Mouse (Mus musculus) spleen, adult 2 months (tissue): ENCODE measurements around the gene 4921539E11Rik. TPM values are rescaled to one million over a fixed set of nuclear protein-coding genes. Genes with fewer than 3 reads are reported as not detected.

Experiments used
- DNase-seq, 2 experiments: peaks; one replicate each; pipeline versions ENCODE4 v3.0.0 to v3.0.0-alpha.2; 2012 to 2021; ENCODE audit warnings: low spot score in 2 of 2, low read depth in 1 of 2
- H3K27ac ChIP-seq: fragments of 200-500 bp; 2 replicates; pipeline ENCODE4 v1.5.1; 2012; ENCODE audit warnings: low read length, inconsistent platforms; ENCODE audit not compliant: insufficient read depth
- H3K27me3 ChIP-seq: fragments of 200-500 bp; 2 replicates; pipeline ENCODE4 v1.6.1; 2012; ENCODE audit warnings: mild to moderate bottlenecking, moderate library complexity, low read length, inconsistent platforms; ENCODE audit not compliant: control insufficient read depth, insufficient read depth
- H3K36me3 ChIP-seq: fragments of 200-500 bp; 2 replicates; pipeline ENCODE4 v1.6.1; 2012; ENCODE audit warnings: mild to moderate bottlenecking, low read length, inconsistent platforms; ENCODE audit not compliant: control insufficient read depth, insufficient read depth
- H3K4me1 ChIP-seq: fragments of 200-500 bp; 2 replicates; pipeline ENCODE4 v1.6.1; 2011; ENCODE audit warnings: inconsistent platforms; ENCODE audit not compliant: control insufficient read depth, insufficient read depth, insufficient read length
- H3K4me3 ChIP-seq: fragments of 200-500 bp; 2 replicates; pipeline ENCODE4 v1.5.1; 2011; ENCODE audit warnings: mild to moderate bottlenecking, inconsistent platforms; ENCODE audit not compliant: insufficient read depth, insufficient read length; ENCODE audit errors: extremely low read depth
- CTCF ChIP-seq: fragments of 200-500 bp; IDR thresholded peaks from 2 replicates; pipeline ENCODE4 v1.5.1; 2011; ENCODE audit warnings: mild to moderate bottlenecking, inconsistent platforms; ENCODE audit not compliant: insufficient read depth, insufficient read length, insufficient replicate concordance; ENCODE audit errors: extremely low read depth
- POLR2A ChIP-seq: fragments of 200-500 bp; IDR thresholded peaks from 2 replicates; pipeline ENCODE4 v1.6.1; 2011; ENCODE audit warnings: low read depth, low read length, inconsistent platforms
- WGBS: fragments of 180-500 bp; shearing (Covaris S2); methylation state at CpG from one replicate; pipeline ENCODE4 v1.1.7; 2018; 5-methylcytosine and 5-hydroxymethylcytosine counted together
- polyA plus RNA-seq: library from polyadenylated mRNA; depleted of rRNA; stranded (reverse); fragments of >200 nt; gene quantifications from 2 replicates; pipeline ENCODE4 v1.2.3, GENCODE M21; 2012

Gene 4921539E11Rik
- polyA plus RNA-seq, 1 experiment: not detected

- no peak for DNase-seq
- H3K36me3 ChIP-seq: no peaks in the 10 kb centered on the region
- no peak for TF ChIP-seq CTCF
- TF ChIP-seq POLR2A: no peak
- WGBS: 95% methylated on average over 3 of the region's 3 CpGs
- H3K4me1 ChIP-seq: no peaks in the 10 kb centered on the region
- no peak overlapping the region for H3K27ac ChIP-seq
- no peak overlapping the region for H3K4me3 ChIP-seq
- H3K27me3 ChIP-seq: no peaks in the 10 kb centered on the region
Observed at GRCm38 (mm10) chr4:103247249-103247648, 43.4 kb downstream of the 4921539E11Rik start.

GRCm38 (mm10) chr4:103232156-103232555 is 58.5 kb downstream of the 4921539E11Rik start:
- DNase-seq: no peak
- TF ChIP-seq CTCF (no peak), POLR2A (no peak)
- 80% methylated on average over 2 of the region's 2 CpGs for WGBS

GRCm38 (mm10) chr4:103222854-103223253 is 67.8 kb downstream of the 4921539E11Rik start:
- no peaks in the 10 kb centered on the region for H3K4me1 ChIP-seq
- no peaks in the 10 kb centered on the region for H3K36me3 ChIP-seq
- TF ChIP-seq CTCF: no peak
- TF ChIP-seq POLR2A: no peak
- no peak overlapping the region for H3K27ac ChIP-seq
- no peak overlapping the region for H3K4me3 ChIP-seq
- DNase-seq: no peak
- WGBS: 50% methylated on average over 9 of the region's 9 CpGs
- H3K27me3 ChIP-seq: no peaks in the 10 kb centered on the region

More at GRCm38 (mm10) chr4:103232156-103232555, 58.5 kb downstream of the 4921539E11Rik start:
- Histone ChIP-seq H3K4me1 (no peaks in the 10 kb centered on the region), H3K27ac (no peak overlapping the region), H3K4me3 (no peak overlapping the region), H3K27me3 (no peaks in the 10 kb centered on the region), H3K36me3 (no peaks in the 10 kb centered on the region)

- Histone ChIP-seq H3K4me3 (no peak overlapping the region), H3K27me3 (no peaks in the 10 kb centered on the region), H3K27ac (no peak overlapping the region), H3K4me1 (no peaks in the 10 kb centered on the region), H3K36me3 (no peaks in the 10 kb centered on the region)
- TF ChIP-seq POLR2A (no peak), CTCF (no peak)
- WGBS: 29% methylated on average over 6 of the region's 6 CpGs
- no peak for DNase-seq
Observed at GRCm38 (mm10) chr4:103221789-103222188, 68.9 kb downstream of the 4921539E11Rik start.

GRCm38 (mm10) chr4:103219011-103219410 is 71.7 kb downstream of the 4921539E11Rik start:
- no peak for TF ChIP-seq POLR2A
- no peak for TF ChIP-seq CTCF
- DNase-seq: no peak
- 93% methylated on average over 5 of the region's 5 CpGs for WGBS
- H3K36me3 ChIP-seq: no peaks in the 10 kb centered on the region
- no peak overlapping the region for H3K4me3 ChIP-seq
- no peak overlapping the region for H3K27ac ChIP-seq
- H3K4me1 ChIP-seq: peaks cover under 1% of the 10 kb centered on the region; the same call in 1 of the 2 replicates
- no peaks in the 10 kb centered on the region for H3K27me3 ChIP-seq

- peaks cover 3% of the 10 kb centered on the region for H3K4me1 ChIP-seq
- no peaks in the 10 kb centered on the region for H3K27me3 ChIP-seq
- no peak overlapping the region for H3K4me3 ChIP-seq
- 61% methylated on average over 6 of the region's 6 CpGs for WGBS
- H3K27ac ChIP-seq: no peak overlapping the region
- no peaks in the 10 kb centered on the region for H3K36me3 ChIP-seq
- no peak for DNase-seq
- TF ChIP-seq CTCF: no peak
- no peak for TF ChIP-seq POLR2A
Observed at GRCm38 (mm10) chr4:103216046-103216445, 74.6 kb downstream of the 4921539E11Rik start.

- Histone ChIP-seq H3K4me3 (peak within 1 kb of the TSS; percentile 100), H3K27ac (peak within 1 kb of the TSS; percentile 87), H3K27me3 (no peaks in the 10 kb centered on the region), H3K36me3 (no peaks in the 10 kb centered on the region), H3K4me1 (peaks cover 3% of the 10 kb centered on the region)
- WGBS: 3% methylated on average over 68 of the region's 70 CpGs
- peak; percentile 35 to 63 for DNase-seq
- no peak for TF ChIP-seq CTCF
- TF ChIP-seq POLR2A: no peak; the same call in 1 of the 2 replicates
Observed at GRCm38 (mm10) chr4:103214925-103215820, 75.5 kb downstream of the 4921539E11Rik start, which contains the start of gene Slc35d1. TSS of gene Slc35d1 (minus strand) at chr4:103215164.
